Mouse (Mus musculus) CH12.LX (cell line): Measurements from ENCODE around the gene Gpcpd1. TPM values are rescaled to one million over a fixed set of nuclear protein-coding genes. Genes with fewer than 3 reads are reported as not detected.

Source experiments
- DNase-seq: peaks from one replicate; pipeline ENCODE4 v3.0.0-alpha.2; 2013; ENCODE audit errors: extremely low read depth
- H3K27ac ChIP-seq: 2 replicates; pipeline ENCODE4 v1.5.1; 2012; ENCODE audit warnings: low read depth, mild to moderate bottlenecking, control low read depth, moderate library complexity; ENCODE audit not compliant: insufficient read depth
- H3K27me3 ChIP-seq: replicated peaks from 2 replicates; pipeline ENCODE3; 2012; ENCODE audit warnings: inconsistent platforms
- H3K36me3 ChIP-seq, 2 experiments: replicated peaks in 1 of 2; 2 replicates each; pipeline versions ENCODE3 to v1.6.1; 2012; ENCODE audit warnings: inconsistent platforms in 1 of 2, low read length in 1 of 2, mild to moderate bottlenecking in 1 of 2, mixed read lengths in 1 of 2, moderate library complexity in 1 of 2; ENCODE audit not compliant: control insufficient read depth in 1 of 2, insufficient read depth in 1 of 2
- H3K4me1 ChIP-seq, 2 experiments: 2 replicates each; pipeline ENCODE4 v1.6.1; 2012; ENCODE audit warnings: inconsistent platforms in 1 of 2, moderate library complexity in 1 of 2; ENCODE audit not compliant: insufficient read depth in 2 of 2, control insufficient read depth in 1 of 2
- H3K4me2 ChIP-seq: 2 replicates; pipeline ENCODE4 v1.6.1; 2012; ENCODE audit warnings: low read depth, mild to moderate bottlenecking, control low read depth; ENCODE audit not compliant: poor library complexity, insufficient read depth, severe bottlenecking
- H3K4me3 ChIP-seq, 3 experiments: fragments of 150-350 bp in 1 of 3; sonication (generic) in 1 of 3; replicated peaks in 1 of 3; 2 replicates each; pipeline versions ENCODE3 to v1.5.1; 2011 to 2012; ENCODE audit warnings: low read depth in 2 of 3, low read length in 2 of 3, mild to moderate bottlenecking in 2 of 3, moderate library complexity in 2 of 3, control low read depth in 1 of 3, improper control_type of control experiment in 1 of 3, inconsistent platforms in 1 of 3, mixed read lengths in 1 of 3; ENCODE audit not compliant: poor library complexity in 1 of 3
- H3K79me2 ChIP-seq: replicated peaks from 2 replicates; pipeline ENCODE4 v1.6.1; 2012; ENCODE audit warnings: mild to moderate bottlenecking, moderate library complexity; ENCODE audit not compliant: control insufficient read depth, poor library complexity, insufficient read depth, severe bottlenecking; ENCODE audit errors: extremely low read depth
- H3K9ac ChIP-seq: 2 replicates; pipeline ENCODE4 v1.6.1; 2012; ENCODE audit warnings: low read depth, mild to moderate bottlenecking, control low read depth, moderate library complexity; ENCODE audit not compliant: insufficient read depth
- H3K9me3 ChIP-seq: replicated peaks from 2 replicates; pipeline ENCODE3; 2012; ENCODE audit warnings: low read length, inconsistent platforms, mixed read lengths
- BHLHE40 ChIP-seq: IDR thresholded peaks from 2 replicates; pipeline ENCODE4 v1.6.1; 2011; ENCODE audit warnings: mild to moderate bottlenecking, low read depth, low read length, improper control_type of control experiment
- ELF1 ChIP-seq: IDR thresholded peaks from 2 replicates; pipeline ENCODE4 v1.6.1; 2014; ENCODE audit warnings: low read depth, mild to moderate bottlenecking, inconsistent platforms, low read length, improper control_type of control experiment
- EP300 ChIP-seq: IDR thresholded peaks from 2 replicates; pipeline ENCODE4 v1.6.1; 2011; ENCODE audit warnings: low read length, improper control_type of control experiment
- ETS1 ChIP-seq: conservative IDR thresholded peaks from 2 replicates; pipeline ENCODE4 v1.6.1; 2012; ENCODE audit warnings: low read depth, mild to moderate bottlenecking, inconsistent platforms, low read length, improper control_type of control experiment, moderate library complexity
- IRF4 ChIP-seq: IDR thresholded peaks from 2 replicates; pipeline ENCODE4 v1.6.1; 2014; ENCODE audit warnings: low read depth, mild to moderate bottlenecking, inconsistent platforms, low read length, improper control_type of control experiment
- JUND ChIP-seq: conservative IDR thresholded peaks from 2 replicates; pipeline ENCODE4 v1.6.1; 2011; ENCODE audit warnings: low read depth, low read length, improper control_type of control experiment
- POLR2A ChIP-seq: IDR thresholded peaks from 2 replicates; pipeline ENCODE4 v1.6.1; 2011; ENCODE audit warnings: low read depth, mild to moderate bottlenecking, improper control_type of control experiment, low read length
- POLR2AphosphoS2 ChIP-seq: IDR thresholded peaks from 2 replicates; pipeline ENCODE4 v1.6.1; 2011; ENCODE audit warnings: low read depth, low read length, improper control_type of control experiment
- RCOR1 ChIP-seq: conservative IDR thresholded peaks from 2 replicates; pipeline ENCODE4 v1.6.1; 2012; ENCODE audit warnings: low read depth, mild to moderate bottlenecking, inconsistent platforms, low read length, improper control_type of control experiment
- TCF12 ChIP-seq: IDR thresholded peaks from 2 replicates; pipeline ENCODE4 v1.6.1; 2014; ENCODE audit warnings: low read depth, mild to moderate bottlenecking, inconsistent platforms, low read length, improper control_type of control experiment
- USF2 ChIP-seq: conservative IDR thresholded peaks from 2 replicates; pipeline ENCODE4 v1.6.1; 2011; ENCODE audit warnings: low read depth, low read length, improper control_type of control experiment
- ZMIZ1 ChIP-seq: IDR thresholded peaks from 2 replicates; pipeline ENCODE4 v1.6.1; 2012; ENCODE audit warnings: low read depth, mild to moderate bottlenecking, inconsistent platforms, low read length, improper control_type of control experiment
- dilution Hi-C: fragments of 300-500 bp; cut with MboI; formaldehyde crosslinking; loops from 2 replicates; pipeline ENCODE4 v1.14.3; 2020; ENCODE audit warnings: low sequenced_read_pairs; ENCODE audit not compliant: extremely low pct_unique_long_range_greater_than_20kb, extremely low pct_ligation_motif_present
- in situ Hi-C: fragments of 300-500 bp; cut with MboI; formaldehyde crosslinking; loops from 3 replicates; pipeline ENCODE4 v1.14.3; 2019; ENCODE audit warnings: low sequenced_read_pairs, low pct_ligation_motif_present, low pct_unique_long_range_greater_than_20kb, mixed read lengths
- polyA plus RNA-seq: library from polyadenylated mRNA; unstranded; fragments of >175 nt; gene quantifications from 2 replicates; pipeline ENCODE4 v1.2.1, GENCODE M21; 2012; ENCODE audit warnings: low read depth; ENCODE audit not compliant: insufficient read length
- total RNA-seq, 2 experiments: library from RNA; depleted of rRNA; stranded (reverse); fragments of 300-350 nt in 1 of 2; fragments of >200 nt in 1 of 2; gene quantifications; 2 replicates each; pipeline ENCODE4 v1.2.3; 2012 to 2014

Gene Gpcpd1
- total and polyA plus RNA-seq, 3 experiments, result 30.9 to 60.8 (median 33.5) TPM

GRCm38 (mm10) chr2:132607141-132608093 lies 19.9 kb upstream of the Gpcpd1 start (continued):
- TF ChIP-seq JUND, result 0 out of 2 replicates have a peak, but pooled peaks have one; percentile 23

DNA sequence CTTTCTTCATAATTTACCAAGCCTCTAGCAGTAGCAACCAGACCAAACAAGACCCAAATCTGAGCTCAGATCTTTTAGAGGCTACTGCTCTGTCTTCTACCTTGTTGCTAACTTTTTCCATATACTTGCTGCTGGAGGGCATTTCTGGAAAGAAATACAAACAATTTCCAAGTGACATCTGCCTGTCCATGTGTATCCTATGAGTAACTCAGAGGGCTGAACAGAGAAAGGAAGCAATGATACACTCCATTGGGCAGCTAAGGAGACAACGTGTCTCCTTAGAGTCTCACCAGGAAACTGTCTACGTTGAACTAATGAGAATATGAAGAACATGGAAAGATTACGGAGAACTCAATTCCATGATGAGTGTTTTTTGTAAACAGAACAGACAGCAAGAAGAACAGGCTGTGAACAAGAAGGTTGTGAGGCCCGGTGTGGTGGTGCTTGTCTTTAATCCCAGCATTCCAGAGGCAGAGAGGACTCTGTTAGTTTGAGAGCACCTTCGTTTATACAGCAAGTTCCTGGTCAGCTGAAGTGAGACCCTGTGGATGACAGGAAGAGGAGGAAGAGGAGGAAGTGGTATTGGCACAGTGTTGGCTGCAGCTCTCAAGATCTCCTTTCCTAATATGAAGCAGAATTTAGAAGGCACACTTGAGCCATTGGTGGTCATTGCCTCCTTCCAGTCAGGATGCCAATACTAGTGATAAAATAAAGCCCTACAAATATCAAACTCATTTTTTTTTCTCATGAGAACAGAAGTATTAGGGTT lies 18.4 kb upstream of the Gpcpd1 start:
- in situ Hi-C loops (loop anchor here (5.0 kb wide), 1 partner anchor 76 kb away; no protein-coding TSS in a partner anchor), dilution Hi-C loops (no loop called here)
- no peaks in the 10 kb centered on the region for H3K36me3 ChIP-seq

GRCm38 (mm10) chr2:132604922-132605321 lies 17.4 kb upstream of the Gpcpd1 start:
- in situ Hi-C loops, result loop anchor here (5.0 kb wide), 1 partner anchor 77 kb away; no protein-coding TSS in a partner anchor
- dilution Hi-C loops, result no loop called here
- no peak overlapping the region for H3K9ac ChIP-seq
- no peak overlapping the region for H3K4me3 ChIP-seq
- H3K27me3 ChIP-seq, result no peaks in the 10 kb centered on the region
- H3K4me2 ChIP-seq, result no peak overlapping the region
- peaks cover 18 to 75% of the 10 kb centered on the region in 2 experiments for H3K4me1 ChIP-seq
- H3K27ac ChIP-seq, result no peak overlapping the region
- peak; percentile 24; the same call in 1 of the 2 replicates for TF ChIP-seq ETS1
- TF ChIP-seq POLR2AphosphoS2, result no peak
- no peak for TF ChIP-seq POLR2A
- peak; percentile 40; the same call in 1 of the 2 replicates for TF ChIP-seq RCOR1
- peak; percentile 72 for TF ChIP-seq IRF4
- peak; percentile 48; the same call in 1 of the 2 replicates for TF ChIP-seq JUND
- peak; percentile 81 for TF ChIP-seq EP300
- no peak for TF ChIP-seq ZMIZ1
- peak; percentile 77 for TF ChIP-seq TCF12
- TF ChIP-seq, all 38 proteins: peak for 6
- H3K79me2 ChIP-seq, result no peaks in the 10 kb centered on the region
- H3K9me3 ChIP-seq, result peaks cover 4% of the 10 kb centered on the region
- H3K36me3 ChIP-seq, result no peaks in the 10 kb centered on the region
- no peak for DNase-seq

More for the DNA sequence above, 18.4 kb upstream of the Gpcpd1 start:
- TF ChIP-seq BHLHE40, result 0 out of 2 replicates have a peak, but pooled peaks have one; percentile 7
- TF ChIP-seq ETS1, result peak; percentile 41
- no peak for TF ChIP-seq USF2
- peak; percentile 72 for TF ChIP-seq EP300
- TF ChIP-seq ELF1, result 0 out of 2 replicates have a peak, but pooled peaks have one; percentile 12
- H3K79me2 ChIP-seq, result no peaks in the 10 kb centered on the region
- H3K9ac ChIP-seq, result no peak overlapping the region
- H3K4me3 ChIP-seq, result no peak overlapping the region
- DNase-seq, result no peak
- H3K27me3 ChIP-seq, result no peaks in the 10 kb centered on the region
- peaks cover 16 to 65% of the 10 kb centered on the region in 2 experiments for H3K4me1 ChIP-seq
- H3K27ac ChIP-seq, result no peak overlapping the region
- H3K4me2 ChIP-seq, result no peak overlapping the region
- H3K9me3 ChIP-seq, result peaks cover 8% of the 10 kb centered on the region
